Mouse (Mus musculus): ENCODE results near the gene Primpol.
"Not testable (repeated sequence)": the region's sequence is repeated elsewhere in the genome, so short reads cannot be mapped to it uniquely, and the experiment has no call there.

Primpol gene

GRCm38 (mm10) chr8:46603587-46603986 lies 13.4 kb downstream of the Primpol start:
- no peak for DNase-seq (ENCODE audit: low spot score)

GRCm38 (mm10) chr8:46600959-46601707 lies 15.9 kb downstream of the Primpol start:
- no peak for DNase-seq (ENCODE audit: low spot score)

- no peak for DNase-seq (ENCODE audit: low spot score)
Observed at GRCm38 (mm10) chr8:46599314-46599904, 17.6 kb downstream of the Primpol start.

- no peak for DNase-seq (ENCODE audit: low spot score)
Observed at GRCm38 (mm10) chr8:46598753-46599152, 18.3 kb downstream of the Primpol start.

- DNase-seq (ENCODE audit: low spot score), result no peak
Observed at GRCm38 (mm10) chr8:46598114-46598513, 18.9 kb downstream of the Primpol start.

- DNase-seq (ENCODE audit: low spot score), result no peak
Observed at GRCm38 (mm10) chr8:46597411-46597810, 19.6 kb downstream of the Primpol start.

- no peak for DNase-seq (ENCODE audit: low spot score)
Observed at GRCm38 (mm10) chr8:46596530-46596929, 20.5 kb downstream of the Primpol start.

GRCm38 (mm10) chr8:46595593-46595992 lies 21.4 kb downstream of the Primpol start:
- no peak for DNase-seq (ENCODE audit: low spot score)

GRCm38 (mm10) chr8:46593772-46594171 lies 23.2 kb downstream of the Primpol start:
- no peak for DNase-seq (ENCODE audit: low spot score)

- no peak for DNase-seq (ENCODE audit: low spot score)
Observed at GRCm38 (mm10) chr8:46593067-46593466, 23.9 kb downstream of the Primpol start.

GRCm38 (mm10) chr8:46588663-46589062 lies 28.3 kb downstream of the Primpol start:
- DNase-seq (ENCODE audit: low spot score), result no peak

GRCm38 (mm10) chr8:46587911-46588310 lies 29.1 kb downstream of the Primpol start:
- DNase-seq (ENCODE audit: low spot score), result no peak

- no peak for DNase-seq (ENCODE audit: low spot score)
Observed at GRCm38 (mm10) chr8:46585576-46585975, 31.4 kb downstream of the Primpol start.

- not testable (repeated sequence) for DNase-seq (ENCODE audit: low spot score)
Observed at GRCm38 (mm10) chr8:46584328-46584727, 32.7 kb downstream of the Primpol start.

GRCm38 (mm10) chr8:46578794-46579193 lies 38.2 kb downstream of the Primpol start:
- DNase-seq (ENCODE audit: low spot score), result no peak

GRCm38 (mm10) chr8:46573964-46574363 lies 43.0 kb downstream of the Primpol start:
- no peak for DNase-seq (ENCODE audit: low spot score)

GRCm38 (mm10) chr8:46573446-46573845 lies 43.6 kb downstream of the Primpol start:
- no peak for DNase-seq (ENCODE audit: low spot score)

- no peak for DNase-seq (ENCODE audit: low spot score)
Observed at GRCm38 (mm10) chr8:46570673-46571072, 46.3 kb downstream of the Primpol start.

GRCm38 (mm10) chr8:46569659-46570441 lies 47.2 kb downstream of the Primpol start:
- no peak for DNase-seq (ENCODE audit: low spot score)

- DNase-seq (ENCODE audit: low spot score), result no peak
Observed at GRCm38 (mm10) chr8:46568942-46569341, 48.1 kb downstream of the Primpol start.

- DNase-seq (ENCODE audit: low spot score), result no peak
Observed at GRCm38 (mm10) chr8:46567946-46568345, 49.1 kb downstream of the Primpol start.

- no peak for DNase-seq (ENCODE audit: low spot score)
Observed at GRCm38 (mm10) chr8:46566914-46567529, 50.0 kb downstream of the Primpol start.

Data from ovary, postnatal 14 days (tissue).